Mouse (Mus musculus) lung, postnatal 25 days (tissue): ENCODE measurements around the gene Pnmt.

ENCODE experiments used
- DNase-seq: peaks from one replicate; pipeline ENCODE4 v3.0.0; 2022; ENCODE audit warnings: low spot score

Gene Pnmt

DNA sequence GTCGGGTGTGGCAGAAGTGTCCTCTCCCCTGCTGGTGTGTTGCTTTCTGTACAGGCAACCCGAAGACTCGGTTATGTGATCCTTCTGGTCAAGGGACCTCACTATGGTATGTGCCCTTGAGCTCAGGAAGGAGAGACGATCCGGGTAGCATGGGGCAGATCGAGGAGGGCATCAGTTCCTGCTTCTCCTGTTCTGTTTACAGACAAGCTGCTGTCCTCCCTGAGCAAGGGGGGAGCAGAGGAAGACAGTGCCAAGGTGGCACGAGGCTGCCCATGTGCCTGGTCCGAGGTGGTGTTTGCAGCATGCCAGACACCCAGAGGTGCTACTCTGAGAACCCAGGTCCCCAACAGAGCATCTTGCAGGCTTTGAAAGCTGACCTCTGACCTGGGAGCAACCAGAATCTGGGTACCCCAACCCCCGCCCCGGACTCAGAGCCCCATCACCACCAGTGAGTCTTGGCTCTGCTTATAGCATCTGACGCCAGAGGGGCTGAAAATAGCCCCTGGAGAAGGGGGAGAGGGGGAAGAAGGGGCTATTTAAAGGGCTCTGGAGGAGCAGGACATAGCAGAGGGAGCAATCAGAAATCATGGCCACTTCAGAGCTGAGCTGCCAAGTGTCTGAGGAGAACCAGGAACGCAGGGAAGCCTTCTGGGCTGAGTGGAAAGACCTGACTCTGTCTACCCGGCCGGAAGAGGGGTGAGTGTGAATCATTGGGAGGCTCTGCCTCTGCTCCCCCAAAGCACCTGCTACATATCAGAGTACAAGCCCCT is 2.8 kb upstream of the Pnmt start, which contains the start of gene Tcap:
Gene Tcap (plus strand): TSS at position 551 of the 770 bp plus-strand sequence.
- no peak for DNase-seq

DNA sequence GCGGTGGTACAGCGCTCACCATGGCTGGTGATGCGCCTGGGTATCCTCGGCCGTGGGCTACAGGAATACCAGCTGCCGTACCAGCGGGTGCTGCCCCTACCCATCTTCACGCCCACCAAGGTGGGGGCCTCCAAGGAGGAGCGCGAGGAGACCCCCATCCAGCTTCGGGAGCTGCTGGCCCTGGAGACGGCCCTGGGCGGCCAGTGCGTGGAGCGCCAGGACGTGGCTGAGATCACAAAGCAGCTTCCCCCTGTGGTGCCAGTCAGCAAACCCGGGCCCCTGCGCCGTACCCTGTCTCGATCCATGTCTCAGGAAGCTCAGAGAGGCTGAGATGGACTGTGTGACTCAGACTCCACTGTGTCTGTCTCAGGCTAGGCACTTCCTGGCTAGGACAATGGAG is 2.0 kb upstream of the Pnmt start:
- DNase-seq, result no peak

DNA sequence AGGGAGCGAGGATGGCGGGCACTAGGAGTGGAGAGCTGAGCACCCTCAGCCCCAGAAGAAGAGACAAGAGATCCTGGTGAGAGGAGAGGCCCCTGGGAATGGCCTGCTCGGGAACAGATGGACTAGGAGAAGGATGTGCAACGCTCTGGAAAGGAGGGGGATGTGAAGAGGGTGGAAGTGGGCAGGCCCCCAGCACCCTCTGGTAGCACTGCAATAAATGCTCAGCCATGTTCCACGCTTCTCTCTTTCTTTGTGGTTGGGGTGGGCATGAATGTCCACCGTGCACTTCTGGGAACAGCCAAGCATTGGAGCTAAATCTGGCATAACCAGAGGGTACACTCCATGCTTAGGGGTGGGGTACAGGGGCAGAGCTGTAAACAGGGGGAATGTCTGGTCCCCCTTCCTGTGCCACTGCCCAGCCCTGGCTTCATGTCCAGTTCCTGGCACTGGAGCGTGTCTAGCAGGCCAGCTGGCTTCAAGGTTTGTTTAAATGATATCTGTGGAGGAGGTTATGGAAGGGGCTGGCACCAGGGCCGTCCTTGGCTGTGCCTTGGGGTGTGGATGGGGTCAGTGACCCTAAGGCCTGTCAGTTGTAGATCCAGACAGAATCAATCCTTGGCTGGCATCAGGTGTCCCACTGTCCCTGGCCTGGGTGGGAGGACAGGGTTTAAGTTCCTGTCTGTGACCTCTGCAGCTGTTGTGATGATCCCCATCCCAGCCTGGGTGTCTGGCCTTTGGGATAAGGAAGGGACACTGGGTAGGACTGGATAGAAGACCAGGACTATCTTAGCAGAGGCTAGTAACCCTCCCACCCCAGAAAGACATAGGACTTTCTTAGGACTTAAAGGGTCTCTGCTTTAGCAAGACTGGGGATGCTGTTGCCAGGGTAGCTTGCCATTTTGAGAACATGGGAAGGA is 1.3 kb upstream of the Pnmt start:
- no peak for DNase-seq

DNA sequence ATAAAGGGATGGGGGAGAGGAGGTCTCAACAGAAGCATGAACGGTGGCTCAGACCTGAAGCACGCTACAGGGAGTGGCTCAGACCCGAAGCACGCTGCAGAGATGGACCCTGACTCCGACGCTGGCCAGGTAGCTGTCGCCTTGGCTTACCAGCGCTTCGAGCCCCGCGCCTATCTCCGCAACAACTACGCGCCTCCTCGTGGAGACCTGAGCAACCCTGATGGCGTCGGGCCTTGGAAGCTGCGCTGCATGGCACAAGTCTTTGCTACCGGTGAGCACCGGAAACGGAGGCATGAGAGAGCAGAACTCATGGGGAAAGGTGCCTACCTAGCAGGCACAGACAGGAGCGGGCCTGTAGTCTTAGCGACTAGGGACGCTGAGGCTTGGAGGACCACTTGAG is 346 bp downstream of the Pnmt start:
- no peak for DNase-seq

DNA sequence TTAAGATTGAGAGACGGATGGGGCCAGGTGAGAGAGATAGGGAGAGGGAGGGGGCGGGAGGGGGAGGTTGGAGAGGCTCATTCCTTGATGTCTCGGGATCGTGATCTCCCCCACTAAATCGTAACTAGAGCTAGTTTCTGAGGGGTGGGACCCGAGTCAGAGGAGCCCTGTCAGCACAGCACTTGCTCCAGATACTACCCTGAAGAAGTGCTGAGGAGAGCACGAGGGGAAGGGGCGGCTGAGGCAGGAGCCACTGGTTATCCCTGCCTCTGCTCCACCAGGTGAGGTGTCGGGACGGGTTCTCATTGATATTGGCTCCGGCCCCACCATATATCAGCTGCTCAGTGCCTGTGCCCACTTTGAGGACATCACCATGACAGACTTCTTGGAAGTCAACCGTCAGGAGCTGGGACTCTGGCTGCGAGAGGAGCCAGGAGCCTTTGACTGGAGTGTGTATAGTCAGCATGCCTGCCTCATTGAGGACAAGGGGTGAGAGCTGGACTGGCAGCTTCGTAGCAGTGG is 867 bp downstream of the Pnmt start:
- DNase-seq, result no peak

DNA sequence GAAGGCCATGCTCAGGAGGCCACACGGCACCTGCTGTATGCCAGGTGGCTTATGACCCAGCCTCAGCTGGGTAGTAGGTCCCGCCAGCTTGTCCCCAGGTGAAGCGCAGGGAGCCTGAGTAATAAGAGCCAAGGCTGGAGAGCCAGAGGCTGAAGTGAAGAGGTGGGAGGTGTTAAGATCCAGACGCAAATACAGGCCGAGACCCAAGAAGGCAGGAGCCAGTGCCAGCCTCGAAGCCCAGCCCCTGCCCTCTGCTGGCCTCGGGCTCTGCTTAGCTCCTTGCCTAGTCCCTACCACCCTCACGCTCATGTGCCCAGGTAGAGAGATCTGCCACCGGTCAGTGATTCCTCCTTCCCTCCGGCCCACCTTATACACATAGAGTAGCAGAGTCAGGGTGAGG is 2.0 kb downstream of the Pnmt start:
- peak; percentile 34 for DNase-seq

DNA sequence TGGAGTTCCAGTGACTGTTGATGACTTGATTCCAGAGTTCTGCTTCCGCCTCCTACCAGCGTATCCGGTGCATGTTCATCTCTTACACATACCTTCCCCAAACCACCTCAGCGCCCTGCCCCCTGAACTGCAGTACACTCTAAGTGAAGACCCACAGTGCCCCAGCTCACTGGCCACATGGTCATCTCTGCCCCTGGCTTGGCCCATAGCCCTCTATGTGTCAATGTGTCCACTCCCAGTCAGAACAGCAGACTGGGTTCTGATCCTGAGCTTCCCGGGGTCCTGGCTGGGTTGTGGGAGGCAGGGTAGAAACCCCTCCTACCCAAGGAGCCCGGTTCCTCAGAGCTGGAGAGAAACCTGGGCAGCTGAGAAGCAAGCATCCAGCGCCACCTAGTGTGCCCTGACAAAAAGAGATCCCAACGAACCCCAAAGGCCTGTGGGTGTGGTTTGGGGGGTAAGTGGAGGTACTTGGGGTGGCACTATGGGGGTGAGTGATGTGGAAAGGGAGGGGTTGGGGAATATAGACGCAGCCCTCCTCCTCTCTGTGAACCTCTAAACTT is 3.1 kb downstream of the Pnmt start:
- DNase-seq, result peak; percentile 55

DNA sequence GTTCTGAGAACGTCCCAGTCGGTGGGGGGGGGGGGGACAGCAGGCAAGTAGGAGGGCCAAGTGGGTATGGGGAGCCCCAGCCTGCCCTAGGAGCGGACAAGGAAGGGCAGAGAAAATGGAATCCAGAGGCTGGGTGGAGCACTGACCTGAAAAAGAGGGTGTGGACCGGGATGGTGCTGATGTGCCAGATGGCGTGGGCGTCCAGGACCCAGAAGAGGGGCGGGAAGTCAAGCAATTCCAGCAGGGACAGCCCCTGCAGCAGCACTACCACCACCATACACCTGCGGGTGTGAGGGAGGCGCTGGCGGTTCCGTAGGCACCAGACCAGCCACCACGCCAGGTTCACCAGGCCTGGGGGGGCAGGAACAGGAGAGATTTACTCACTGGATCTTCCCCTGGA is 3.9 kb downstream of the Pnmt start:
- DNase-seq, result no peak

DNA sequence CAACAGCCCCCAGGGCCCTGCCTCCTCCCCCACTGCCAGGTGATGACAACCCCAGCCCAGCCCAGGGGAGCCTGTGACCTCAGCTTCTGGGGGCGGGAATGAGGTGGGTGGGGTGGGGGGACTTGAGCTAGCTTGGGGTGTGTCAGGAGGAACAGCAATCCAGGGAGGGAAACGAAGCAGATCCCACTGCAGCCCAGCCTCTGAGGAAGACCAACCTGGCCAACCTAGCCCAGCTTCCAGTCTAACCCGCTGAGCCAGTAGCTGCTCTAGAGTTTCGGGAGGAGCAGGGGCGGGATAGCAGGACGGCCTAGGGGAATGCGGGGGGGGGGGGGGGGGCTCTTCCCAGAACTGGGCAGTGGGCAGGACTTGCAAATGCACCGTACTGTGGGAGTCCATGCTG is 5.8 kb downstream of the Pnmt start:
- no peak for DNase-seq

DNA sequence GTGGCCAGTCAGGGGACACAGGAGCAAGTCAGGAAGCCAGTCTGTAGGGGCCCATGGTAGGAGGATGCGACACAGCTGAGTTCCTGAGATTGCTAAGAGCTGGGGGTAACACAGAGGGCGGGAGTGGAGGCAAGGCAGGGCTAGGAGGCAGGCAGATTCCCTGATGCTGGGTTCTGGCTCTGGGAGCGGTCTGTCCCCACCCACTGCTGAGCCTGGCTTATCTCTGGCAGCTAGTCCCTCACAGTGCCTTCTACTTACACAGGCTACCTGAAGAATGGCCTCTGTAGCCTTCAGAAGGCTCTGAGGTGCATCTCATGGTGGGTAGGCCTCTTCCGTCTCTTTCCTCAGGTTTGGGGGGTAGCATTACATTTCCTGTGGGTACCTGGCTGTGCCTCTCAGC is 6.4 kb downstream of the Pnmt start:
- no peak for DNase-seq

DNA sequence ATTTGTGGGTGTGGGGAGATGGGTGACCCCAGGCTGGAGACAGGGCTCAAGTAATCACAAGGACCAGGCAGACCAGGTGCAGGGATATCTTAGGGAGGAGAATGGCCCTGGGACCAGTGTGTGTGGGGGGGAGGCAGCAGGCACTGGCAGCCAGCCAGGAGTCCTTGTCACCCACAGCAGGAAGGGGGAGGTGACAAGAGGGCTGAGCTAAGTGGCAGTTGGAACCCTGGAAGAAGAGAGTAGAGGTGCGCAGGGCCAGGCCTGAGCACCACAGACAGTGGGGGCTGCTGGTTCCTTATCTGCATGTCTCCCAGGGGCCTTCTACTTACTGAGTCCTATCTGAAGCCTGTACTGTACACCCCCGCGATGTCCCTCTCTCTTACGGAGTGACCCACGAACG is 7.1 kb downstream of the Pnmt start:
- DNase-seq, result peak; percentile 59

DNA sequence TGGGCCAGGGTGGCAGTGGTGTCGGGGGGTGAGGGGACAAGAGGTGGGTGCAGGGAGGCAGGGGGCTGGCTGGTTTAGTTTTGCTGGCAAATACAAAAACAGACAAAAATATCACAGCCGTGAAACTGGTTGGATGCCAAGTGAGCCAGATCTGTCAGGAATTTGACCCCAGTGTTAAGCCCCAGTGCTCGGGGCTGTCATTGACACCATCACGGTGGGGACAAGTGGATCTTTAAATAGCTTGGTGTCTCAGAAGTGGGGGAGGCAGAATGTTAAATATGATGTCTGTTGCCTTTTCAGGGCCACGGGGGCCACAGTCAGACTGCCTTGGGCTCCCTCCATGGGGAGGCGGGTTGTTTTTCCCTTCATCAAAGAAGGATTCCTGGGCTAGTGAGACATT is 8.1 kb downstream of the Pnmt start:
- no peak for DNase-seq

DNA sequence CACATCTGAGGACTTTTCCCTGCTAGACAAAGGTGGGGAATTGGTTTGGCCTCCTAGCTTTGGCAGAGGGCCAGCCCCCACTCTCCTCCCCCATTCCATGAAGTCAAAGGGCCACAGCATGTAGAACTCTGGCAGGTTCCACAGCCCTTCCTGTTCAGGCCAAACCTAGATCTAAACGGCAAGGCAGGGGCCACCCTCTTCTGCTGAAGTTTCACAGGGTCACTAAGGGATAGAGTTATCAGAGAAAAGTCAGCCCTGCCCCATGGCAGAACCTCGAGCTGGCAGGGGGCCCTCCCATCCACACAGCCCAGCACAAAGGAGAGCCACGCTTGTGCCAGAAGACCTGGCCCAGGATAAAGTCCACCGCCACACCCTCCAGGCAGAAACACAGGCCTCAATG is 8.8 kb downstream of the Pnmt start:
- DNase-seq, result no peak

DNA sequence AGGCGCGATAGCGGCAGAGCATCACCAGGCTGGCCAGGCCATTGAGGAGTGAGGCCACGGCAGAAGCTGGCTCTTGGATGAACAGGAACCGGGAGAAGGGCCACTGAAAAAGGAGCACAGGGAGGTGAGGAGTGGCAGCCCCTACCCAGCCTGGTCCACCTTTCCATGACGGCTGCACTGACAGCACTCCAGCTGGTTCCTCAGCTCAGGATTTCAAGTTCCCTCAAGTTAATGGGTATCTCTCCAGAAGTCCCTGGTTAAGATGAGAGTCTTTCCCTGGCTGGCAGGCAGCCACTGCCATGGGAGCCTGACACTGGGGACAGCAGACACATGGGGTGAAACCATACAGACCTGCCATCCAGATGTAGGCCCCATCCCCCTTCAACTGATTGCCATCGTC is 11.7 kb downstream of the Pnmt start:
- no peak for DNase-seq

DNA sequence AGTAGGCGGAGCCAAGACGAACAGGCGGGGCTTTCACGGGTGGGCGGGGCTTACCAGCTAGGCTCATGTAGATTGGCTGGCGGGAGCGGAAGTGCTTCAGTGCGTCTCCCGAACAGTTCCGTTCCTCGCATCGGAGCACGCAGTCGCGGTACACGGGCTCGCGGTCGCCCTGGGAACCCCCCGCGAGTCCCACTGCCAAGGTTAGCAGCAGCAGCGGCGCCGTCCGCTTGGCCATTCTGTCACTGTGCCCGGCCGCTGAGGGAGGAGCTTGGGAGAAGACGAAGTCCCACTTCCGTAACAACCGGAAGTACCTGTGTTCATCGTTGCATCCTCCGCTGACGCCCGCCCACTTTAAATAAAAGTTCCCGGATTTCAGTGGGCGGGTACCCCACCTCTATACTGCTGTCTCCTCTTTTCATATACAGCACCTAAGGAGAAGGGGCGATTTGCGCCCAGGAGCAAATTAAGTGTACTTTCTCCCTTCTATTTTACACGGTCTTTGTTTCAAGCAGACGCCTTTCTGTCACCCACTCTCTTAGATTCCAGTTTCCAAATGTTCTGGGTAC is 14.0 kb downstream of the Pnmt start, which contains the start of gene Pgap3:
Gene Pgap3 (minus strand): TSS at position 330 of the 566 bp plus-strand sequence.
- DNase-seq, result peak; percentile 86

DNA sequence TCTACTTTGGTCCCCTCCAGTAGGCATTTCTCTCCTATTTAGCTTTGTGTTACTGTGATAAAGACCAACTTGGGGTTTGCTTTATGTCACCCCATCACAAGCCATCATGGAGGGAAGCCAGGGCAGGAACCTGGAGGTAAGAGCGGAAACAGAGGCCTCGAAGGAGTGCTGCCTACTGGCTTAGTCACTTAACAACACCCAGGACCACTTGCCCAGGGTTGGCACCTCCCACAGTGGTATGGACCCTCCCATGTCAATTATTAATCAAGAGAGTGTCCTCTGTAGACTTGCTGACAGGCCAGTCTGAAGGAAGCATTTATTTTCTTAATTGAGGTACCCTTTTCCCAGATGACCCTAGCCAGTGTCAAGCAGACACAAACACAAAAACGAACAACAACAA is 14.6 kb downstream of the Pnmt start:
- no peak for DNase-seq

DNA sequence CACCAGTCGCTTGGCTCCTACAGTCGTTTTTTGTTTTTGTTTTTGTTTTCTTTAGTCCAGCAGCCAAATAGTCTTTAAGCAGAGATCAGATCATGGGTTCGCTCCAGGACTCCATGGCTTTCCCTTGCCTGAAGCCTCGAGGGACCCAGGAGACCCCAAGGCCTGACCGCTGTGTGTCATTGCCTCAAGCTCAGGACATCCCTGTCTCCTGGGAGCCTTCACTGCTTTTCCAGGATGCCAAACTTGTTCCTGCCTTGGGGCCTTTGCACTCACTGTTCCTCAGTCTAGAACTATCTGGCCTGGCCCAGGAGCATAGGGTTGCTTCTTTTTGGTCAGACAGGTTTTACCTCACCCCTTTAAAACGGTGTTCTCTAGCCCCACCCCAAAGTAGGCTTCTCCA is 20.4 kb downstream of the Pnmt start:
- no peak for DNase-seq

DNA sequence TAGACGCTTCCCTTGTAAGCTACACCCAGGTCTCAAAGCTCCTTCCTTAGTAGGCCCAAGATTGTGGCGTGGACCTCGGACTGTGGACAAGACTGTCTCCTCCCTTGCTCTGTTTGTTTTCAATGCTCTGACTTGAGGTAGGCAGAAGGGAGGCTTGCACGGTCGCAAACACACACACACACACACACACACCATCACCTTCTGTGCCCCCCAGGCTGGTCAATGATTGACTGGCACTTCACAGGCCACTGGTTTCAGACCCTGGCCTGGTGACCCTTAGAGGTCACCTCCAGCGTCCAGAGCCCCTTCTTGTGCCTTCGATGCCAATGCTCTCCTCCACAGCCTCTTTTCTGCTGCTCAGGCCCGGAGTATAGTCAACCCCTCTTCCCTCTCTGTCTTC is 22.6 kb downstream of the Pnmt start:
- DNase-seq, result no peak

DNA sequence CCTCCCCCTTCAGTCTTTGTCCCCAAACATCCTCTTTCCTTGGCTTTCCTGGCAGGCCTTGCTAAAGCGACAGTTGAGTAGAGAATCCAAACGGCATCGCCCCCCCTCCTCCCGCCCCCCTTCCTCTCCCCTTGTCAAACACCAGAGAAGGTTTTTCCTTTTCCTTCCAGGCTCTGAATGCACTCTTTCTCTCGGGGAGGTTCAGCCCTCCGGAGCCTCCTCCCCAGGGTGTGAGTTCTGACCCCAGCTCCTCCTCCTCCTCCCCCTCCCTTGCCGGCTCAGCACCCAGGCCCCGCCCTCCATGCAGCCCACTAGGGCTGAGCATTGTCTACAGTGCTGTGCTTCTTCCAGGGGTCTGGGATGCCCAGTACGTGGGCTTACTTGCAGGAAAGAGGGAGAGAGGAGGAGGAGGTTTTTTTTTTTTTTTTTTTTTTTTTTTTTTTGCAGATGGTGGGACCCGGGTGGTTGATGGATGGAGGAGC is 23.1 kb downstream of the Pnmt start:
- DNase-seq, result no peak

DNA sequence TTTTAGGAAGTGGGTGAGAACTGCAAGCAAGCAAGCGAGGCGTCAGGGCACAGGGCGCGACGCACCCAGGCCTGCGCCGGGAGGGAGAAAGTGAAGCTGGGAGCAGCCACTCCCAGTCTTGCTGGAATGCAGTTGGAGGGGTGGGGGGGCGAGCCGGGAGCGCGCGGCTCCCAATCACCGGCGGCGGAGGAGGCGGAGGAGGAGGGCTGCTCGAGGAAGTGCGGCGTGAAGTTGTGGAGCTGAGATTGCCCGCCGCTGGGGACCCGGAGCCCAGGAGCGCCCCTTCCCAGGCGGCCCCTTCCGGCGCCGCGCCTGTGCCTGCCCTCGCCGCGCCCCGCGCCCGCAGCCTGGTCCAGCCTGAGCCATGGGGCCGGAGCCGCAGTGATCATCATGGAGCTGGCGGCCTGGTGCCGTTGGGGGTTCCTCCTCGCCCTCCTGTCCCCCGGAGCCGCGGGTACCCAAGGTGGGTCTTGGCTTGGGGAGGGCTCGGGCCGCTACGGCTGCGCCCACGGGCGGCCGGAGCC is 26.1 kb downstream of the Pnmt start, which contains the start of gene Erbb2:
Gene Erbb2 (plus strand): TSS at position 198 of the 524 bp plus-strand sequence.
- peak; percentile 80 for DNase-seq

DNA sequence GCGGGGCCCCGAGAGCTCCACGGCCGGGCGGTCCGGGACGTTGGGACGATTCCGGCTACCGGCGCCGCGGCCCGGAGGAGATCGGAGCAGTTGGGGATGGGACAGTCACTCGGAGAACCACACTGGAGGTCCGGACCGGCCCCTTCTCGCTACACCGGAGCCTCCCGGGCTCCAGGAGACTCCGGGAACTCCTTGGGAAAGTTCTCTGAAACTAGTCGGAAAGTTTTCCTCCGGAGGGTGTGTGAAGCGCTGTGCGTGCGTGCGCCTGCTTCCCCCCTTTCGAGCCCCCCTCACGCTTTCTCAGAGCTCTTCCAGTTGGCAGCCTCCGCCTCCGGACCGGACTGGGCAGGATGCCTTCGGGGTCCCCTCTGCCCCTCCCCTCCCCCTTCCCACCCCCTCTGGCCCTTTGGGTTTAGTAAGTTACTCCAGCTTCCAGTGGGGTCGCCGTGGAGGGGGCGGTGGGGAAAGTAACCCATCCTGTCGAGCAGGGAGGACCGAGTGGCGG is 26.6 kb downstream of the Pnmt start:
- no peak for DNase-seq

DNA sequence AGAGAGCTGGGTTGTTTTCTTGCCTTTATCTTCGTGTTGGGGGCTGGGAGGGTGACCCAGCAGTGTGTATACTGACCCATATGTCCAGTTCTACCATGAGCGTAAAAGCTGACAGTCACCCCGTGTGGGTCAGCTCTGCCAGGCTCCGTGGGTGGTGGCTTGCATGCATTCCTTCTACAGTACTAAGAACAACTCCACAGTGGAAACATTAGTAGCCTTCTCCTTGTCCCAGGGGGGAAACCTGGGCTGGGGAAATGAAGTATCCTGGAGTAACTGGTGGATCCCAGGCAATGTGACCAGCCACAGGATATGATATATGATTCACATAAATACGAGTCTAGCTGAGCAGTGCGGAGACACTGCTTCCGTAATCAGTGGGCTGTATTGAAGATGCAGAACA is 27.5 kb downstream of the Pnmt start:
- no peak for DNase-seq
